Mouse (Mus musculus) ES-Bruce4 (cell line): ENCODE measurements around the gene Ypel4.

ENCODE experiments used
- CTCF ChIP-seq: IDR thresholded peaks from one replicate; pipeline ENCODE4 v1.8.1; 2011; ENCODE audit warnings: low read depth, low read length
- POLR2A ChIP-seq: IDR thresholded peaks from one replicate; pipeline ENCODE4 v1.8.1; 2011; ENCODE audit warnings: low read length; ENCODE audit not compliant: insufficient read depth

DNA sequence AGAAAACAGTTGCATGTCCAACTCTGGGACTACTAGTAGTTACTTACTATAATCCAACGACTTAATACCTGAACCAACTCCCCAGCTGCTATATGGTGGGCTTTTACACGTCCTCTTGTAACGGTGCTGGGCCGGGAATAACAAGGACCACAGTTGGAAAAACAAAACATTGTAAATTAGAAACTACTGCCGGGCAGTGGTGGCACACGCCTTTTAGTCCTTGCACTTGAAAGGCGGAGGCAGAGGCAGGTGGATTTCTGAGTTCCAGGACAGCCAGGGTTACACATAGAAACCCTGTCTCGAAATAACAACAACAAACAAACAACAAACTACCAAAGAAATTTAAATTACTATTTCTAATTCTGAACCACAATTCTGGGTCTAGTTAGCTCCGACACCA is 7.1 kb upstream of the Ypel4 start:
- TF ChIP-seq CTCF (no peak), POLR2A (no peak)
